Mouse (Mus musculus): ENCODE measurements around the gene Ptrh1. TPM values are rescaled to one million over a fixed set of nuclear protein-coding genes. Genes with fewer than 3 reads are reported as not detected.

Ptrh1 gene
- polyA plus RNA-seq, 2 experiments: 1.7 to 1.9 TPM

DNA sequence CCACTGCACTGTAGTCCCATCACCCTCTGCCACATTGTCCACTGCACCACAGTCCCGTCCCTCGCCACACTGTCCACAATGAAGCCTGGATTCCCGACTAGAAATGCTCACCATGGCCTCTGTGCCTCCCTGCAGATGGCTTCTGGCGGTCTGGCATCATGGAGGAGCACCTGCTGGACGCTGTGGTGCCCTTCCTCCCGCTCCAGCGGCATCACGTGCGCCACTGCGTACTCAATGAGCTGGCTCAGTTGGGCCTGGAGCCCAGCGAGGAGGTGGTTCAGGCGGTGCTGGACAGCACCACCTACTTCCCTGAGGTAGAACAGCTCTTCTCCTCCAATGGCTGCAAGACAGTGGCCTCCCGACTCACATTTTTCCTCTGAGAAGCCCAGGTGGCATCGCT is 14.2 kb upstream of the Ptrh1 start:
- Histone ChIP-seq H3K27me3 (ENCODE audit: control insufficient read depth, insufficient read depth, low read length) (no peaks in the 10 kb centered on the region), H3K4me1 (replicated peaks; ENCODE audit: control insufficient read depth in 2 of 2, insufficient read depth in 2 of 2, low read length in 1 of 2) (no peaks in the 10 kb centered on the region), H3K27ac (no peak overlapping the region), H3K36me3 (replicated peaks; ENCODE audit: control insufficient read depth, insufficient read depth, low read depth) (no peaks in the 10 kb centered on the region), H3K9ac (replicated peaks) (no peak overlapping the region), H3K4me2 (ENCODE audit: low read depth) (no peak overlapping the region), H3K4me3 (ENCODE audit: insufficient read depth in 1 of 2, low read depth in 2 of 2, low read length in 2 of 2) (no peak overlapping the region), H3K9me3 (ENCODE audit: control insufficient read depth, low read length) (no peaks in the 10 kb centered on the region)
- DNase-seq (ENCODE audit: low read depth in 3 of 3, low spot score in 3 of 3) (no peak), ATAC-seq (ENCODE audit: insufficient read depth) (no peak)
- TF ChIP-seq EP300 (IDR thresholded peaks at IDR 0.05; ENCODE audit: low read depth) (no peak), CTCF (IDR thresholded peaks at IDR 0.05; ENCODE audit: low read depth) (no peak)
- WGBS (ENCODE audit: insufficient replicate concordance): 83% methylated on average over 14 of the region's 14 CpGs

DNA sequence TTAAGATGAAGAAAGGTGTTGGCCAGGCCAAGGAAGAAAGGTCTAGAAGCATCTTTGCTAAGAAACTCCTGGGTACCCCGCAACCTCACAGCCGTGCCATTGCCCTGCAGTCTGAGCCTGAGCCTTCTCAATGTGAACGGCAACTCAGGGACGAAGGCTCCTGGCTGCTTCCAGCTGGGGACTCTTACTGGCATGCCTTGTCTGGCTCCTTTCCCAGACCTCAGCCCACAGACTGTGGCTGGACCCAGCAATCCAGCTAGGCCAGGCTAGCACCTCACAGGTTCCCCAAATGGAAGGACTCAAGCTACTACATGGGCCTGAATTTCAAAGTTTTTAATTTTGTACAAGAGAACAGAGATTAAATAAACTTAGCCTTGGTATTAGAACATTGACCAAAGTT is 13.7 kb upstream of the Ptrh1 start:
- Histone ChIP-seq H3K4me3 (ENCODE audit: insufficient read depth in 1 of 2, low read depth in 2 of 2, low read length in 2 of 2) (no peak overlapping the region), H3K9me3 (ENCODE audit: control insufficient read depth, low read length) (no peaks in the 10 kb centered on the region), H3K36me3 (replicated peaks; ENCODE audit: control insufficient read depth, insufficient read depth, low read depth) (no peaks in the 10 kb centered on the region), H3K27me3 (ENCODE audit: control insufficient read depth, insufficient read depth, low read length) (no peaks in the 10 kb centered on the region), H3K9ac (replicated peaks) (no peak overlapping the region), H3K4me2 (ENCODE audit: low read depth) (no peak overlapping the region), H3K27ac (no peak overlapping the region), H3K4me1 (replicated peaks; ENCODE audit: control insufficient read depth in 2 of 2, insufficient read depth in 2 of 2, low read length in 1 of 2) (no peaks in the 10 kb centered on the region)
- ATAC-seq (ENCODE audit: insufficient read depth) (no peak), DNase-seq (ENCODE audit: low read depth in 3 of 3, low spot score in 3 of 3) (no peak)
- TF ChIP-seq CTCF (IDR thresholded peaks at IDR 0.05; ENCODE audit: low read depth) (no peak), EP300 (IDR thresholded peaks at IDR 0.05; ENCODE audit: low read depth) (no peak)
- WGBS (ENCODE audit: insufficient replicate concordance): 89% methylated on average over 4 of the region's 4 CpGs

DNA sequence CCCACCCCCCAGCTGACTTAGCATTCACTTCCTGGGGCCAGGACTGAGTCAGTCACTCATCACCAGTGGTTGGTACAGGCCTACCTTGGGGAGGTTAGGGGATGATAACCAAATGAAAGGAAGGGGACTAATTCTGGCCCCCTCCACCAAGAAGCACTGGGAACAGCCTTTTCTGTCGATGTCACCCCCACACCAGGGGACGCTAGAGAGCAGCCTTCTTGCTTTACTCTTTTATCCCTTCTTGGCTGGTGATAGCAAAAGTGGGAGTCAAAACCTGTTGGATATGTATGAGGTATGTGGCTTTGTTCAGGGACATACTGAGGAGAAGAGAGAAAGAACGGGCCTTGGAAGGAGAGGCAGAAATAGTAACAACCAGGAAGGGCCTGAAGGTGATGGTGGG is 12.2 kb upstream of the Ptrh1 start:
- Histone ChIP-seq H3K27ac (no peak overlapping the region), H3K9ac (replicated peaks) (no peak overlapping the region), H3K36me3 (replicated peaks; ENCODE audit: control insufficient read depth, insufficient read depth, low read depth) (no peaks in the 10 kb centered on the region), H3K4me2 (ENCODE audit: low read depth) (no peak overlapping the region), H3K4me1 (replicated peaks; ENCODE audit: control insufficient read depth in 2 of 2, insufficient read depth in 2 of 2, low read length in 1 of 2) (peaks cover 0 to 2% of the 10 kb centered on the region in 2 experiments; a peak in 2 of 4 replicates), H3K27me3 (ENCODE audit: control insufficient read depth, insufficient read depth, low read length) (no peaks in the 10 kb centered on the region), H3K9me3 (ENCODE audit: control insufficient read depth, low read length) (no peaks in the 10 kb centered on the region), H3K4me3 (ENCODE audit: insufficient read depth in 1 of 2, low read depth in 2 of 2, low read length in 2 of 2) (no peak overlapping the region)
- ATAC-seq (ENCODE audit: insufficient read depth) (no peak), DNase-seq (ENCODE audit: low read depth in 3 of 3, low spot score in 3 of 3) (no peak)
- peak; percentile 66 for TF ChIP-seq CTCF (IDR thresholded peaks at IDR 0.05; ENCODE audit: low read depth)
- no peak for TF ChIP-seq EP300 (IDR thresholded peaks at IDR 0.05; ENCODE audit: low read depth)
- 62% methylated on average over 3 of the region's 3 CpGs for WGBS (ENCODE audit: insufficient replicate concordance)

DNA sequence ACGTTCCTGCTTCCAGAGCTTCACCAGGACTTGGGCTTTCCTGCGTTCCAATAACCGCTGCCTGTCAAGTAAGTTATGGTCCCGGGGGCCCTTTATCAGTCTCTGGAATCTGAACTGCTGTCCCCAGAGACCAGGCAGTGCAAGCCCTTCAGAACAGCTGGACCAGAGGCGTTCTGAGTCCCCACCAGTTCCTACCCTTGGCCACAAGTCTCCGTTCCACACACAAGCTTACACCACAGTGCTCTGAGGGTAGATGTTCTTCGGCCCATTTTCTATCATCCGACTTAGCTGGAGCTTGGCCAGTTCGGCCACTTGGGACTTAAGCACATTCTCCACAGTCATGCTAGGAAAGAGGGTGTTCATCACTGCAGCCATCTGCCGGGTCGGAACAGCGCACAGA is 8.3 kb upstream of the Ptrh1 start:
- H3K4me1 ChIP-seq (replicated peaks; ENCODE audit: control insufficient read depth in 2 of 2, insufficient read depth in 2 of 2, low read length in 1 of 2): peaks cover 0 to 11% of the 10 kb centered on the region in 2 experiments; a peak in 3 of 4 replicates
- H3K4me2 ChIP-seq (ENCODE audit: low read depth): no peak overlapping the region
- no peaks in the 10 kb centered on the region for H3K27me3 ChIP-seq (ENCODE audit: control insufficient read depth, insufficient read depth, low read length)
- no peak overlapping the region for H3K4me3 ChIP-seq (ENCODE audit: insufficient read depth in 1 of 2, low read depth in 2 of 2, low read length in 2 of 2)
- ATAC-seq (ENCODE audit: insufficient read depth): no peak
- no peak overlapping the region for H3K9ac ChIP-seq (replicated peaks)
- H3K36me3 ChIP-seq (replicated peaks; ENCODE audit: control insufficient read depth, insufficient read depth, low read depth): no peaks in the 10 kb centered on the region
- H3K9me3 ChIP-seq (ENCODE audit: control insufficient read depth, low read length): no peaks in the 10 kb centered on the region
- 59% methylated on average over 12 of the region's 12 CpGs for WGBS (ENCODE audit: insufficient replicate concordance)
- no peak for DNase-seq (ENCODE audit: low read depth in 3 of 3, low spot score in 3 of 3)
- no peak for TF ChIP-seq CTCF (IDR thresholded peaks at IDR 0.05; ENCODE audit: low read depth)
- no peak for TF ChIP-seq EP300 (IDR thresholded peaks at IDR 0.05; ENCODE audit: low read depth)
- H3K27ac ChIP-seq: no peak overlapping the region

DNA sequence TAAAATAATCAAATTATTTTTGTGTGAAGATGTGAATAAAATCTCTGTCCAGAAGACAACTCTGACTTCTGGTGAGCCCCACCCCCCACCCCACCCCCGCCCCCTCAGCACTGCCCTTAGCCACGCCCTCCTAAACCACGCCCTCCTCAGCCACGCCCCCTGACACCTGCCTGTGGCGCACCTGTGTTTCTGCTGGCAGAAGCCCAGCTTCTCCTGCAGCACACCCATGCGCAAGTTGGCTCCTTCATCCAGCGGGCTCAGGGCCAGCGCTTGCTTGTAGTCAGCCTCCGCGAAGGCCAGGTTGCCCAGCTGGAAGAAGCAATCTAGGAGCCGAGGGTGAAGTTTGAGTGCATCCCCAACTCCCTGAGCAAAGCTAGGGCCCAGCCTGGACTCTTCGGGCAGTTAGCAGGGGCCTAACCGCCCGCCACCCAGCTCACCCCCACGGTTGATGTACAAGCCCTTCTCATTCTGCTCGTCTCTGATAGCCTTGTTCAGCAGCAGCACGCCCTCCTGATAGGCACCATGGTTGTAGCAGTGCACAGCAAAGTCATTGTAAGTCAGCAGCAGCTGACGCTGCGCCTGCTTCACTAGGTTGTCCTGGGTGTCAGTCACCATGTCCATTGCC is 6.8 kb upstream of the Ptrh1 start:
- Histone ChIP-seq H3K9ac (replicated peaks) (no peak overlapping the region), H3K4me2 (ENCODE audit: low read depth) (peak overlapping the region; percentile 23; the same call in 1 of the 2 replicates), H3K27ac (no peak overlapping the region), H3K27me3 (ENCODE audit: control insufficient read depth, insufficient read depth, low read length) (no peaks in the 10 kb centered on the region), H3K36me3 (replicated peaks; ENCODE audit: control insufficient read depth, insufficient read depth, low read depth) (no peaks in the 10 kb centered on the region), H3K4me3 (ENCODE audit: insufficient read depth in 1 of 2, low read depth in 2 of 2, low read length in 2 of 2) (no peak overlapping the region), H3K4me1 (replicated peaks; ENCODE audit: control insufficient read depth in 2 of 2, insufficient read depth in 2 of 2, low read length in 1 of 2) (peaks cover 0 to 11% of the 10 kb centered on the region in 2 experiments; a peak in 3 of 4 replicates), H3K9me3 (ENCODE audit: control insufficient read depth, low read length) (no peaks in the 10 kb centered on the region)
- TF ChIP-seq CTCF (IDR thresholded peaks at IDR 0.05; ENCODE audit: low read depth) (no peak), EP300 (IDR thresholded peaks at IDR 0.05; ENCODE audit: low read depth) (peak; percentile 58)
- ATAC-seq (ENCODE audit: insufficient read depth) (peak; percentile 79), DNase-seq (ENCODE audit: low read depth in 3 of 3, low spot score in 3 of 3) (peak in 2 of 3 experiments; percentile 26 to 46)
- 32% methylated on average over 19 of the region's 19 CpGs for WGBS (ENCODE audit: insufficient replicate concordance)

All from liver, embryonic 14.5 days (tissue).